Mouse (Mus musculus): ENCODE results near the gene Usp24. TPM values are rescaled to one million over a fixed set of nuclear protein-coding genes. Genes with fewer than 3 reads are reported as not detected.

The Usp24 gene
- polyA plus RNA-seq, 1 experiment from 2014 or later, result 28.4 TPM

DNA sequence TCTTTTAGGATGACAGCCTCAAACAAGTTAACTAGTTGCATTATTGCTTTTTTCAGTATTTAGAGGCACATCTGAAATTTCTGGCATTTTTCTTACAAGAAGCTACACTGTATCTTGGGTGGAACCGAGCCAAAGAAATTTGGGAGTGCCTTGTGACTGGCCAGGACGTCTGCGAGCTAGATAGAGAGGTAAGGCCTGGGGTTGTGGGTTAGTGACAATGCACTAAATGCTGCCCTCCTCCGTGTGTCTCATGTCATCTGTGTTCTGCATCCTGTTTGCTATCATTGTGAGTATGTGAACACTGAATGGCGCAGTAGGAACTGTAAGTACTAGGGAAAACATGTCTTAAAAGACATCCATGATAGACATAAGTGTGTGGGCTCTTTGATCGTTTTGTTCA is 54.0 kb downstream of the Usp24 start:
- ATAC-seq, result no peak
- H3K27me3 ChIP-seq, result no peaks in the 10 kb centered on the region
- ChIA-PET CTCF (no interaction called here), POLR2A (no interaction called here)
- TF ChIP-seq CTCF (IDR thresholded peaks at IDR 0.05), result no peak
- no peak for DNase-seq (ENCODE audit: low read depth, low spot score)
- in situ Hi-C loops (cut with MboI; ENCODE audit: low pct_unique_long_range_greater_than_20kb), result no loop called here

DNA sequence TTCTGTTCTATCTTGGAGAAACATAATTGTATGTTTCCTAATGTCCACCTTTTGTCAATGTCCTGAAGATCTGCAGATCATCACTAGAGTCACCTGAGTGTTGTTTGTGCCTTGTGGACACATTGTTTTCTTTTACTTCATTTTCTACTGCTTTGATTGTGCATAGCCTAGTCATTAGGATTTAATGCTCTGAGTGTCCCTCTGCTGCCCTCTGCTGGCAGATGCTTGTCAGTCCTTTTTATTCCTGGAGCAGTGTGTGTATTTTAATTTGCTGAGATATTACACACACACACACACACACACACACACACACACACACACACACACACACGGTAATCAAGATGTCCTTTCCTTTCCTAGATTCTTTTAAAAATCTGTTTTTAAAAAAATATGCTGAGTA is 59.8 kb downstream of the Usp24 start:
- peak; percentile 62 for TF ChIP-seq CTCF (IDR thresholded peaks at IDR 0.05)
- ChIA-PET CTCF (interaction anchor here (0.9 to 1.8 kb wide), 5 partner anchors 11 to 1111 kb away, joined by 3 to 7 read pairs (median 5); no protein-coding TSS in a partner anchor), POLR2A (no interaction called here)
- in situ Hi-C loops (cut with MboI; ENCODE audit: low pct_unique_long_range_greater_than_20kb), result loop anchor here (5.0 kb wide), 2 partner anchors 149 to 1229 kb away; no protein-coding TSS in a partner anchor
- H3K27me3 ChIP-seq, result no peaks in the 10 kb centered on the region
- peak; percentile 15 for DNase-seq (ENCODE audit: low read depth, low spot score)
- no peak for ATAC-seq

DNA sequence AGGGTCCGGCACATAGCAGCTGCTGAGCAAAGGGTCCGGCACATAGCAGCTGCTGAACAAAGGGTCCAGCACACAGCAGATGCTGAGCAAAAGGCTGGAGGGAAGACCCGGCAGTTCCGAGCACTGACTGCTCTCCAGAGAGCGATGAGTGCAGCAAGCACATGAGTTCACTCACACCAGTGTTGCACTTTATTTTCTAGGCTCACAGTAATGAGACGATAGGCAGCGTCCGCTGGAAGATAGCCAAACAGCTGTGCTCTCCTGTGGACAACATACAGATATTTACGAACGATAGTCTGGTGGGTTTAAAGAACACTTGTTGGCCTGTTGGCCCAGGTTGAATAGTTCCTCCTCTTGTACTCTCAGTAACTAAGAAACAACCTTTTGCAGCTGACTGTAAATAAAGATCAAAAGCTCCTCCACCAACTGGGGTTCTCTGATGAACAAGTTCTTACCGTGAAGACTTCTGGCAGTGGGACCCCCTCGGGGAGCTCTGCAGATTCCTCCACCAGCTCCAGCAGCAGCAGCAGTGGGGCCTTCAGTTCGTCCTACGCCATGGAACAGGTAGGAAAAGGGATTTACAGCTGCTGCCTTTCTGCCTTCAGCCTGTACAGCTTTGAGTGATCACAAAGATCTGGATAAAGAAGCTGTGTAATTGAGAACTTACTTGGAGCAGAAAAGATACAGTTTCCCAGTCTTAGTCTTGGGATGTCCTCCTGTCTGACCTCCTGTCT is 63.0 kb downstream of the Usp24 start:
- no peak for DNase-seq (ENCODE audit: low read depth, low spot score)
- TF ChIP-seq CTCF (IDR thresholded peaks at IDR 0.05), result no peak
- POLR2A ChIA-PET, result no interaction called here
- H3K27me3 ChIP-seq, result no peaks in the 10 kb centered on the region
- in situ Hi-C loops (cut with MboI; ENCODE audit: low pct_unique_long_range_greater_than_20kb), result loop anchor here (5.0 kb wide), 2 partner anchors 152 to 1232 kb away; no protein-coding TSS in a partner anchor
- CTCF ChIA-PET, result no interaction called here
- no peak for ATAC-seq

DNA sequence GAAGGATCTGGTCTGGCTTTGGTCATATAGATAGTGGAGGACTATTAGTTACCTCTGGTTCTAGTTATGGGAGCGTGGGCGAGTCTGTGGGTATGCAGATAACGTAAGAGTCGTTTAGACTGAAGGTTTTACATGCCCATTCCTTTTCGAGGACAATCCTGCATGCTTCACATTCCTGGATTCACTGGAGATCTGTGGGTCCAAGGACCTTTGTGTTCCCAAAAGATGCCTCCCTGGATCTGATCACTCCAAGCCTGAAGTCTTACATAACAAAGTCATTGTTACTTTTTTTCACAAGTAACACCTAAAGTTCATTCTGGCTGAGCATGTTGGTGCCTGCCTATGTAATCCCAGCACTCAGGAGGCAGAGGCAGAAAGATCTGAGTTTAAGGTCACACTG is 65.1 kb downstream of the Usp24 start:
- ATAC-seq, result no peak
- no peaks in the 10 kb centered on the region for H3K27me3 ChIP-seq
- in situ Hi-C loops (cut with MboI; ENCODE audit: low pct_unique_long_range_greater_than_20kb), result no loop called here
- no peak for TF ChIP-seq CTCF (IDR thresholded peaks at IDR 0.05)
- ChIA-PET POLR2A (no interaction called here), CTCF (no interaction called here)
- DNase-seq (ENCODE audit: low read depth, low spot score), result no peak

- in situ Hi-C loops (cut with MboI; ENCODE audit: low pct_unique_long_range_greater_than_20kb), result no loop called here
- POLR2A ChIA-PET, result no interaction called here
- CTCF ChIA-PET, result interaction anchor here (0.9 to 1.3 kb wide), 2 partner anchors 12 to 18 kb away, joined by 4 to 6 read pairs; no protein-coding TSS in a partner anchor
- no peak for ATAC-seq
- no peak for TF ChIP-seq CTCF (IDR thresholded peaks at IDR 0.05)
- DNase-seq (ENCODE audit: low read depth, low spot score), result no peak
- no peaks in the 10 kb centered on the region for H3K27me3 ChIP-seq
Measured at GRCm38 (mm10) chr4:106389908-106390307, 73.9 kb downstream of the Usp24 start.

GRCm38 (mm10) chr4:106409621-106410020 is 93.6 kb downstream of the Usp24 start:
- no peaks in the 10 kb centered on the region for H3K27me3 ChIP-seq
- DNase-seq (ENCODE audit: low read depth, low spot score) (no peak), ATAC-seq (no peak)
- ChIA-PET CTCF (no interaction called here), POLR2A (no interaction called here)
- no peak for TF ChIP-seq CTCF (IDR thresholded peaks at IDR 0.05)
- in situ Hi-C loops (cut with MboI; ENCODE audit: low pct_unique_long_range_greater_than_20kb), result no loop called here

DNA sequence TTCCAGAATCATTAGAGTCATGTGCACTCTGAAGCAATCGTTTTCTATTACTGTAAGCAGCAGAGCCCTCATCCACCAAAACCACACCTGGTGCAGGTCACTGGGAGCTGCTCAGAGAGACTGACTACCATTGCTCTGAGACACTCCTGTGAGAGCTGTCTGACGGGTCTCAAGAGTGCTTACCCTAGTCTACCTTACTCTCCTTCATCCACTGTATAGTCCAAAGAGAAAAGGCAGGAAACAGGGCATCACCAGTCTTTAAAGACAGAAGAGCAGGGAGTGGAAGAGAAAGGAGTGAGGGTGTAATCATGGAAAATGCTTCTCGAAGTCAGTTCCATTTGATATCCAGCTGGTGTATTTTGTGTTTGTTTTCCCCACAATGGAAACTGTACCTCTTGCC is 103.2 kb downstream of the Usp24 start:
- TF ChIP-seq CTCF (IDR thresholded peaks at IDR 0.05), result no peak
- POLR2A ChIA-PET, result interaction anchor here (0.9 kb wide), 1 partner anchor 171 kb away, joined by 3 read pairs; no protein-coding TSS in a partner anchor
- CTCF ChIA-PET, result no interaction called here
- DNase-seq (ENCODE audit: low read depth, low spot score) (no peak), ATAC-seq (no peak)
- in situ Hi-C loops (cut with MboI; ENCODE audit: low pct_unique_long_range_greater_than_20kb), result no loop called here
- no peaks in the 10 kb centered on the region for H3K27me3 ChIP-seq

DNA sequence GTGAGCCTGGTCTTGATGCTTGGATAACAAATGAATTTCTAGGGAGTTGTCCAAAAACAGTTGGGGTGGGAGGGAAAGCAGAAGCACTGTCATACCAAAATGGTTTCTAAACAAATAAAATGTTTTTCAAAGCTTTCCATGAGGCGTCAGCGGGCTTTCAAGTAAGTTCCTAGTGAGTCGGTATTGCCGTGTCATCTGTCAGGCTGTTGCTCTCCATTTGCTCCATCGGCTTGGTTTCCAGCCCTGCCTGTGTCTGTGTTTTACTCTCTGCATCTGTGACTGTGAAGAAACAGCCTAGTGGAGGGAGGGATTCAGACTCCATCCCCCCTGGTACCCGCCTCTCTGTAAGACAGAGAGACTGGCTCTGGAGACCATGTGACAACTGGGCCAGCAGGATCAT is 103.8 kb downstream of the Usp24 start:
- in situ Hi-C loops (cut with MboI; ENCODE audit: low pct_unique_long_range_greater_than_20kb), result no loop called here
- ChIA-PET CTCF (no interaction called here), POLR2A (no interaction called here)
- DNase-seq (ENCODE audit: low read depth, low spot score) (no peak), ATAC-seq (no peak)
- no peak for TF ChIP-seq CTCF (IDR thresholded peaks at IDR 0.05)
- H3K27me3 ChIP-seq, result no peaks in the 10 kb centered on the region

- H3K27me3 ChIP-seq, result no peaks in the 10 kb centered on the region
- no peak for TF ChIP-seq CTCF (IDR thresholded peaks at IDR 0.05)
- ChIA-PET CTCF (no interaction called here), POLR2A (no interaction called here)
- DNase-seq (ENCODE audit: low read depth, low spot score) (no peak), ATAC-seq (no peak)
- in situ Hi-C loops (cut with MboI; ENCODE audit: low pct_unique_long_range_greater_than_20kb), result no loop called here
Measured at GRCm38 (mm10) chr4:106422597-106422996, 106.6 kb downstream of the Usp24 start.

- in situ Hi-C loops (cut with MboI; ENCODE audit: low pct_unique_long_range_greater_than_20kb), result no loop called here
- DNase-seq (ENCODE audit: low read depth, low spot score) (no peak), ATAC-seq (no peak)
- no peaks in the 10 kb centered on the region for H3K27me3 ChIP-seq
- POLR2A ChIA-PET, result no interaction called here
- CTCF ChIA-PET, result no interaction called here
- no peak for TF ChIP-seq CTCF (IDR thresholded peaks at IDR 0.05)
Measured at GRCm38 (mm10) chr4:106424560-106424959, 108.5 kb downstream of the Usp24 start.

DNA sequence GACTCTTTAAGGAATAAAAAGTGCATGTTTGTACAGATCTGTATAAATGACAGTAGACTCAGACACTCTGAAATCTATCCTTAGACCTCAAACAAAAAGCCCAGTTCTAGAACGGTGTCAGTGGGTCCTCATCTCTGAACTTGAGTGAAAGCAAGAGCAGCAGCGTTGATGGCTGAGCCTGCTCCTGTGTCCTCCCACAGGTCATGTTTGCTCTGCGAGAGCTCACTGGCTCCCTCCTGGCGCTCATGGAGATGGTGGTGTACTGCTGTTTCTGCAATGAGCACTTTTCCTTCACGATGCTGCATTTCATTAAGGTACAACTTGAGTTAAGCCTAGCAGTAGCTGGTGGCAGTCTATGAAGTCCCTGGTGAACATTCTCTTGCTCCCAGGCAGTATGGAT is 110.3 kb downstream of the Usp24 start:
- no peak for TF ChIP-seq CTCF (IDR thresholded peaks at IDR 0.05)
- no peak for DNase-seq (ENCODE audit: low read depth, low spot score)
- H3K27me3 ChIP-seq, result no peaks in the 10 kb centered on the region
- no peak for ATAC-seq
- POLR2A ChIA-PET, result no interaction called here
- in situ Hi-C loops (cut with MboI; ENCODE audit: low pct_unique_long_range_greater_than_20kb), result no loop called here
- CTCF ChIA-PET, result no interaction called here

- CTCF ChIA-PET, result no interaction called here
- no peak for ATAC-seq
- in situ Hi-C loops (cut with MboI; ENCODE audit: low pct_unique_long_range_greater_than_20kb), result no loop called here
- no peaks in the 10 kb centered on the region for H3K27me3 ChIP-seq
- no peak for DNase-seq (ENCODE audit: low read depth, low spot score)
- TF ChIP-seq CTCF (IDR thresholded peaks at IDR 0.05), result no peak
- POLR2A ChIA-PET, result no interaction called here
Measured at GRCm38 (mm10) chr4:106428616-106429015, 112.6 kb downstream of the Usp24 start.

Measured in Patski (cell line).